Mouse (Mus musculus) neural tube, embryonic 13.5 days (tissue): Measurements from ENCODE around the gene Sebox. TPM values are rescaled to one million over a fixed set of nuclear protein-coding genes. Genes with fewer than 3 reads are reported as not detected.

ENCODE experiments used
- ATAC-seq: fragments of 200-750 bp; cut with Nextera tagmentation; 2 replicates; pipeline ENCODE4 v1.8.0; 2017; ENCODE audit warnings: low read depth, mild to moderate bottlenecking, moderate TSS enrichment, moderate library complexity
- H3K27ac ChIP-seq: fragments of 300-500 bp; sonication (generic); replicated peaks from 2 replicates; pipeline ENCODE4 v1.5.1; 2015; ENCODE audit warnings: moderate library complexity, mild to moderate bottlenecking, inconsistent platforms
- H3K27me3 ChIP-seq: fragments of 300-500 bp; sonication (generic); 2 replicates; pipeline ENCODE4 v1.6.1; 2015; ENCODE audit warnings: mild to moderate bottlenecking, inconsistent platforms
- H3K36me3 ChIP-seq: fragments of 300-500 bp; sonication (generic); 2 replicates; pipeline ENCODE4 v1.6.1; 2015; ENCODE audit warnings: mild to moderate bottlenecking, inconsistent platforms
- H3K4me1 ChIP-seq: fragments of 300-500 bp; sonication (generic); replicated peaks from 2 replicates; pipeline ENCODE4 v1.6.1; 2015; ENCODE audit warnings: inconsistent platforms
- H3K4me2 ChIP-seq: fragments of 300-500 bp; sonication (generic); 2 replicates; pipeline ENCODE4 v1.6.1; 2015; ENCODE audit warnings: inconsistent platforms, mild to moderate bottlenecking, moderate library complexity
- H3K4me3 ChIP-seq: fragments of 300-500 bp; sonication (generic); 2 replicates; pipeline ENCODE4 v1.5.1; 2015; ENCODE audit warnings: mild to moderate bottlenecking, inconsistent platforms
- H3K9ac ChIP-seq: fragments of 300-500 bp; sonication (generic); 2 replicates; pipeline ENCODE4 v1.6.1; 2015; ENCODE audit warnings: moderate library complexity, mild to moderate bottlenecking, inconsistent platforms
- H3K9me3 ChIP-seq: fragments of 300-500 bp; sonication (generic); 2 replicates; pipeline ENCODE4 v1.6.1; 2016; ENCODE audit warnings: inconsistent platforms
- WGBS: fragments of 180-500 bp; shearing (Covaris S2); methylation state at CpG from one replicate; pipeline ENCODE4 v1.1.7; 2015; 5-methylcytosine and 5-hydroxymethylcytosine counted together
- polyA plus RNA-seq: library from polyadenylated mRNA; unstranded; fragments of >200 nt; fragmentation: Nextera tagmentation; extraction: Ambion mirVana; gene quantifications from 2 replicates; pipeline ENCODE4 v1.2.1, GENCODE M21; 2015

Gene Sebox
- polyA plus RNA-seq, 1 experiment from 2014 or later: 0.15 TPM

DNA sequence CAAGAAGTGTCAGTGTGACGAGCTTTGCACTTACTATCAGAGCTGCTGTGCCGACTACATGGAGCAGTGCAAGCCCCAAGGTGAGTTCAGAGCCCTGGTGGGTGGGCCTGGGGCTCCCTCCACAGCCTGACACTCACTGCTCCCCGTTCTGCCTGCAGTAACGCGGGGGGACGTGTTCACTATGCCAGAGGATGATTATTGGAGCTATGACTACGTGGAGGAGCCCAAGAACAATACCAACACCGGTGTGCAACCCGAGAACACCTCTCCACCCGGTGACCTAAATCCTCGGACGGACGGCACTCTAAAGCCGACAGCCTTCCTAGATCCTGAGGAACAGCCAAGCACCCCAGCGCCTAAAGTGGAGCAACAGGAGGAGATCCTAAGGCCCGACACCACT lies 3.7 kb upstream of the Sebox start:
- Histone ChIP-seq H3K4me1 (peaks cover 32% of the 10 kb centered on the region), H3K36me3 (no peaks in the 10 kb centered on the region), H3K27ac (0 out of 2 replicates have a peak overlapping the region, but pooled peaks have one; percentile 19), H3K4me3 (peak overlapping the region; percentile 21), H3K9me3 (no peaks in the 10 kb centered on the region), H3K4me2 (peak overlapping the region; percentile 31), H3K9ac (peak overlapping the region; percentile 50), H3K27me3 (peaks cover 31% of the 10 kb centered on the region)
- no peak for ATAC-seq
- 55% methylated on average over 16 of the region's 16 CpGs for WGBS

DNA sequence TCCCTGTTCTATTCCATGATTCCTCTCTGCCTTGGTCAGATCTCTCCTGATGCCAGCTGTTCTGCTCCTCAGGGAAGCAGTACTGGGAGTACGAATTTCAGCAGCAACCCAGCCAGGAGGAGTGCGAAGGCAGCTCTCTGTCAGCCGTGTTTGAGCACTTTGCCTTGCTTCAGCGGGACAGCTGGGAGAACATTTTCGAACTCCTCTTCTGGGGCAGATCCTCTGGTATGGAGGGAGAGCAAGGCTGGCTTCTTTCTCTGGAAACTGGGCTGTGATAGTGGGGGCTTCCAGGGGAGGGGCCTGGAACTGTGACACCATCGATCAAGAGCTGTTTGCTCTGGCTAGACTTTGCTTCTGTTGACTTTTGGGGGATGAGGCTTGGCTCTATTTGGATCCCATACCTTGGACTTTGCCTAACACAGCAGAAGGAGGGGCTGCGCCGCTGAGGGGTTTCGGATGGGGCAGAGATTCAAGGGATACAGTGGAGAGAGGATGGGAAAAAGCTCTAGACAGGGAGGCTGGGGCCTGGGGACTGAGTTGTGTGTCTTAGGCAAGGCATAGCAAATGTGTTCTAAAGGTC lies 2.5 kb upstream of the Sebox start:
- H3K4me3 ChIP-seq: peak overlapping the region; percentile 21; the same call in 1 of the 2 replicates
- H3K4me2 ChIP-seq: peak overlapping the region; percentile 31
- ATAC-seq: no peak
- peaks cover 21% of the 10 kb centered on the region for H3K4me1 ChIP-seq
- H3K27ac ChIP-seq: no peak overlapping the region
- H3K9me3 ChIP-seq: no peaks in the 10 kb centered on the region
- peaks cover 8% of the 10 kb centered on the region for H3K36me3 ChIP-seq
- peaks cover 21% of the 10 kb centered on the region for H3K27me3 ChIP-seq
- peak overlapping the region; percentile 50; the same call in 1 of the 2 replicates for H3K9ac ChIP-seq
- 78% methylated on average over 9 of the region's 9 CpGs for WGBS

GRCm38 (mm10) chr11:78501529-78501928 lies 1.7 kb upstream of the Sebox start:
- H3K27ac ChIP-seq: no peak overlapping the region
- no peak overlapping the region for H3K4me2 ChIP-seq
- H3K9me3 ChIP-seq: no peaks in the 10 kb centered on the region
- no peak overlapping the region for H3K4me3 ChIP-seq
- H3K4me1 ChIP-seq: peaks cover 12% of the 10 kb centered on the region
- no peak for ATAC-seq
- peaks cover 15% of the 10 kb centered on the region for H3K36me3 ChIP-seq
- H3K27me3 ChIP-seq: peaks cover 17% of the 10 kb centered on the region
- WGBS: 82% methylated on average over 20 of the region's 20 CpGs
- H3K9ac ChIP-seq: 0 out of 2 replicates have a peak overlapping the region, but pooled peaks have one; percentile 31

DNA sequence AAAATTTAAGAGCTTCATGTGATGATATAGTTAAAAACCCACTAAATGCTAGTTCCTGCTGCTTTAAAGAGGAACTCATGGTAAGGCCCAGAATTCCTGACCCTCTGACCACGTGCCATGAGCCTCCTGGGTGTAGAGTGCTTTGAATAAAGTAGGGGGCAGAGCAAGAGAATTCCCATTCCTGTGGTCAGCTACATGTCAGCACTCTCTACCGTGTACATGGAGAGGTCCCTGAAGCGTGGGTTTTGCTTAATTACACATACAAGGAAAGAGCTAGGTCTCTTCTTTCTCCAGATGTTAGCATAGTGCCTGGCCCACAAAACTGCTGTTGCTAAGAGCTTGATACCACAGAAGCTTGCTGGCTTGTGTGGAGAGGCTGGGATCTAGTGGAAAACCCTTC lies 2.2 kb downstream of the Sebox start:
- no peak overlapping the region for H3K27ac ChIP-seq
- no peak overlapping the region for H3K4me2 ChIP-seq
- no peak overlapping the region for H3K9ac ChIP-seq
- H3K4me1 ChIP-seq: no peaks in the 10 kb centered on the region
- H3K9me3 ChIP-seq: no peaks in the 10 kb centered on the region
- peaks cover 49% of the 10 kb centered on the region for H3K36me3 ChIP-seq
- 86% methylated on average over 3 of the region's 3 CpGs for WGBS
- ATAC-seq: no peak
- H3K27me3 ChIP-seq: peaks cover 3% of the 10 kb centered on the region
- no peak overlapping the region for H3K4me3 ChIP-seq

GRCm38 (mm10) chr11:78509148-78509547 lies 5.9 kb downstream of the Sebox start:
- no peak for ATAC-seq
- Histone ChIP-seq H3K27ac (no peak overlapping the region), H3K4me2 (no peak overlapping the region), H3K4me1 (peaks cover 26% of the 10 kb centered on the region), H3K9ac (no peak overlapping the region), H3K36me3 (peaks cover 53% of the 10 kb centered on the region), H3K9me3 (no peaks in the 10 kb centered on the region), H3K27me3 (no peaks in the 10 kb centered on the region), H3K4me3 (no peak overlapping the region)
- WGBS: 77% methylated on average over 5 of the region's 5 CpGs

DNA sequence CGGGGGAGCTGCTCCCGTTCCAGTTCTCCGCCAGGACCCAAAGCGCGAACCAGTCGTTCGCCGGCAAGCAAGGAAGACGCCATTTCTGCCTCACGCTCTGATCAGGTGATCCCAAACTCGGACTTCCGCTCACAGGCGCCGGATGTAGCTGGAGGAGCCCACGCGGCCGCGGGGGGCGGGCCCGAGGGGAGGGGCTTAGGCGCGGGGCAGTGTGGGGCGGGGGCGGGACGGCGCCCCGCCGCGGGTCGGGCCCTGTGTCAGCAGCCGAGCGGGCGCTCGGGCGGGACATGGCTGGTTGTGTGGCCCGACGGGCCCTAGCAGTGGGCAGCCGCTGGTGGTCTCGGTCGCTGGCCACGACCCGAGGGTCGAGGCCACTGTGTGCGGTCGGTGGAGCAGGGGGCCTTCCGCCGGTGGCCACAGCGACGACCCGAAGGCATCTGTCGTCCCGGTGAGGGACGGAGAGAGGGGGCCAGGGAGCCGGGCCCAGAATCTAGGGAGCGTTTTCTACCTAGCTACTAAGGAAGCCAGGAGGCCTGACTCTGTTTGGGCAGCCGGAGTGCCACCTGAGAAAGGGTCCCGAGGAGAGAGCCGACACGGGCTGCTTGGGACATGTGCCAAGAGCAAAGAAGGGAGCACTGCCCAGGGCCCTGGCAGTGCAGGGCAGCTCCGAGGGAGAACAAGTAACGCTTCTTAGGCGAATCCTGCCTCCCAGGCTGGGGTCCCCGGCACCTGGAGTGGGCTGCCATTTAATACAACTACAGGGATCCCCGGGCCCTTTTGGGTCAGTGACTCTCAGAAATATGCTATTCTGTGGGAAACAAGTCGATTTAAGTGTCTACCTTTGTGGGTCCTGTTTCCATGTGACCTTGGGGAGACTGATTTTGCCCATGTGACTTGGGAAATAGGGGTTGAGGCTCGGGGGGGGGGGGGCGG lies 9.0 kb downstream of the Sebox start, which contains the start of the genes Tmem199 and Poldip2:
Gene Tmem199 (minus strand): TSS at position 148 of the 933 bp plus-strand sequence.
Gene Poldip2 (plus strand): TSS at position 169 of the 933 bp plus-strand sequence.
- H3K27ac ChIP-seq: peak within 1 kb of the TSS; percentile 89
- ATAC-seq: peak; percentile 96
- WGBS: under 1% methylated on average over 66 of the region's 67 CpGs

GRCm38 (mm10) chr11:78513106-78513790 lies 10.0 kb downstream of the Sebox start:
- H3K27ac ChIP-seq: no peak overlapping the region
- H3K9ac ChIP-seq: peak overlapping the region; percentile 98
- H3K27me3 ChIP-seq: no peaks in the 10 kb centered on the region
- H3K4me3 ChIP-seq: peak overlapping the region; percentile 95
- peaks cover 58% of the 10 kb centered on the region for H3K36me3 ChIP-seq
- H3K9me3 ChIP-seq: no peaks in the 10 kb centered on the region
- no peak for ATAC-seq
- H3K4me1 ChIP-seq: peaks cover 28% of the 10 kb centered on the region
- WGBS: 76% methylated on average over 3 of the region's 3 CpGs
- H3K4me2 ChIP-seq: peak overlapping the region; percentile 94

More for the DNA sequence above, 9.0 kb downstream of the Sebox start, which contains the start of the genes Tmem199 and Poldip2:
- Histone ChIP-seq H3K4me1 (peaks cover 28% of the 10 kb centered on the region), H3K9ac (peak within 1 kb of the TSS; percentile 98), H3K9me3 (no peaks in the 10 kb centered on the region), H3K36me3 (peaks cover 58% of the 10 kb centered on the region), H3K4me2 (peak within 1 kb of the TSS; percentile 94), H3K27me3 (no peaks in the 10 kb centered on the region), H3K4me3 (peak within 1 kb of the TSS; percentile 95)

- Histone ChIP-seq H3K4me3 (no peak overlapping the region), H3K4me1 (peaks cover 26% of the 10 kb centered on the region), H3K27ac (no peak overlapping the region), H3K4me2 (no peak overlapping the region), H3K36me3 (peaks cover 67% of the 10 kb centered on the region), H3K9ac (no peak overlapping the region), H3K27me3 (no peaks in the 10 kb centered on the region), H3K9me3 (no peaks in the 10 kb centered on the region)
- 65% methylated on average over 2 of the region's 2 CpGs for WGBS
- no peak for ATAC-seq
Observed at GRCm38 (mm10) chr11:78515549-78516325, 12.5 kb downstream of the Sebox start.

DNA sequence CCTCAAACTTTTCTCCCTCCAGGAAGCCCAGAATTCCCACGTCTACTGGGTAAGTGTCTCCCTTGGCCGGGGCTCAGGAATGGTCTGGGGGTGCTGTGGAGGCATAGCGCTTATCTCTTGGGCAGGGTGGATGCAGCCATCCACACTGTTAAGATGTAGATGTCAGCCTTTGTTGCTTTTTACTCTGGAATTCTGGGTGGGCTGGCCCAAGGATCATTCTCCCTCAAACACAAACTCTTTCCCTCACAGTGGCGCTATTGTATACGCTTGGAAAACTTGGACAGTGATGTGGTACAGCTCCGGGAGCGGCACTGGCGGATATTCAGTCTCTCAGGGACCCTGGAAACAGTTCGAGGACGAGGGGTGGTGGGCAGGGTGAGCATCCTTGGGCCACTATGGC lies 15.7 kb downstream of the Sebox start:
- H3K27ac ChIP-seq: no peak overlapping the region
- no peak for ATAC-seq
- H3K9ac ChIP-seq: no peak overlapping the region
- H3K4me1 ChIP-seq: peaks cover 4% of the 10 kb centered on the region; the same call in 1 of the 2 replicates
- H3K4me2 ChIP-seq: no peak overlapping the region
- no peaks in the 10 kb centered on the region for H3K9me3 ChIP-seq
- H3K27me3 ChIP-seq: no peaks in the 10 kb centered on the region
- no peak overlapping the region for H3K4me3 ChIP-seq
- WGBS: 86% methylated on average over 10 of the region's 10 CpGs
- peaks cover 97% of the 10 kb centered on the region for H3K36me3 ChIP-seq

- H3K9ac ChIP-seq: no peak overlapping the region
- H3K36me3 ChIP-seq: peaks cover 97% of the 10 kb centered on the region
- peaks cover 4% of the 10 kb centered on the region; the same call in 1 of the 2 replicates for H3K4me1 ChIP-seq
- 92% methylated on average over 3 of the region's 3 CpGs for WGBS
- no peak overlapping the region for H3K4me2 ChIP-seq
- H3K4me3 ChIP-seq: no peak overlapping the region
- H3K27ac ChIP-seq: 0 out of 2 replicates have a peak overlapping the region, but pooled peaks have one; percentile 23
- H3K9me3 ChIP-seq: no peaks in the 10 kb centered on the region
- H3K27me3 ChIP-seq: no peaks in the 10 kb centered on the region
- no peak for ATAC-seq
Observed at GRCm38 (mm10) chr11:78521880-78522279, 18.6 kb downstream of the Sebox start.

DNA sequence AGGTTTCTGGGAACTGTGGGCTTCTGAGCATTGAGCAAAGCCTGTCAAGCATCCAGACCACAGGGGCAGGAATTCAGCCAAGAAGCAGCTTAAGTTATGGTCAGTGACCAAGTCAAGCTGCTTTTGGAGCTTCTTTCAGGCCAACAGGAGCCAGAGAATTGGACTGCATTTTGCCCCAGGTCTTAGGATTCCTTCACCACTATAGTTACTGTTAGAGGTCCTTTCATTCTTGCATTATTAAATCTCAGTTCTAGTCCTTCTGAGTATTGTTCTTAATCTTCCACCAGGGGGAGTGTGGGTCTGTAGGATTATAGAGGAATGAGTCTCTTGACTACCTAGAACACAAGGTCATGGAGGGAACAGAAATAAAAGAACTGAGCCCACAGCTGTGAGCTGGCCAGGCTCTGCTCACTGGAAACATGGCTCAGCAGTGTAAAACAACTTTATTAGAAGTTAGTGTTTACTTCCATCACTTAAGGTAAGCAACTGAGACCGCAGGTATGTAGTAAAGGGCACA lies 19.3 kb downstream of the Sebox start:
- Histone ChIP-seq H3K27me3 (no peaks in the 10 kb centered on the region), H3K9ac (no peak overlapping the region), H3K4me3 (no peak overlapping the region), H3K27ac (peak overlapping the region; percentile 23), H3K36me3 (peaks cover 100% of the 10 kb centered on the region), H3K4me1 (peaks cover 4% of the 10 kb centered on the region; the same call in 1 of the 2 replicates), H3K9me3 (no peaks in the 10 kb centered on the region), H3K4me2 (no peak overlapping the region)
- no peak for ATAC-seq
- WGBS: 86% methylated on average over 1 of the region's 1 CpGs
